Mouse (Mus musculus): ENCODE results near the gene Pole2. TPM values are rescaled to one million over a fixed set of nuclear protein-coding genes. Genes with fewer than 3 reads are reported as not detected.

Pole2 gene
- polyA plus RNA-seq, 1 experiment: 10.2 TPM

DNA sequence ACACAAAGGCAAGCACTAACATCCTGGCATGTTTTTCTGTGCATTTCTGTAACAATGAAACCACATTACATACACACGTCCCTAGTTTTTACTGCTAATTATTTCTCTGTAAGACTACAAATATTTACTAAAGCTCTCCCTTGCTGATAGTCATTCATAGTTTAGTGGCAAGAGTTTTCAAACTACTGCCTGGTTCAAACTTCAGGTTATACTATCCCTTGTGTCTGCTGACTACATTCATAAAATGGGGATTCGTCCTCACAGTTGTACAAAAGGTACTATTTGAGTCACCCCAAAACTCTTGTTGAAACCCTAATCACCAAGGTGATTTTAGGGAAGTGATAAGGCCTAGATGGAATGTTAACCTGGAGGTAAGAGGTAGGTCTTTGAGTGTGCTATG is 72.1 kb downstream of the Pole2 start:
- TF ChIP-seq POLR2A (IDR thresholded peaks at IDR 0.05; ENCODE audit: borderline replicate concordance, low read depth, low read length): no peak
- no peak for TF ChIP-seq CTCF (IDR thresholded peaks at IDR 0.05; ENCODE audit: low read depth, low read length)
- peaks cover 6% of the 10 kb centered on the region for H3K4me1 ChIP-seq (ENCODE audit: control insufficient read depth, insufficient read depth, low read length)
- no peak overlapping the region for H3K4me3 ChIP-seq (ENCODE audit: insufficient read depth, low read length)
- H3K27ac ChIP-seq (ENCODE audit: insufficient read depth, low read depth, low read length): no peak overlapping the region

Other genes with a start within 250 kb of the Pole2 start
- gene Rps29, start 69.0 kb downstream of the Pole2 start, polyA plus RNA-seq (2012; ENCODE audit: insufficient read depth, insufficient read length, missing spikeins): 1,903 and 2,167 TPM in 2 replicates
- gene Lrr1, start 59.4 kb downstream of the Pole2 start, polyA plus RNA-seq (2012; ENCODE audit: insufficient read depth, insufficient read length, missing spikeins): 5.7 and 6.3 TPM in 2 replicates
- 390 and 430 TPM in 2 replicates for gene Rpl36al, start 44.1 kb downstream of the Pole2 start, polyA plus RNA-seq (2012; ENCODE audit: insufficient read depth, insufficient read length, missing spikeins)
- gene Mgat2, start 44.0 kb downstream of the Pole2 start, polyA plus RNA-seq (2012; ENCODE audit: insufficient read depth, insufficient read length, missing spikeins): 58.3 and 60.4 TPM in 2 replicates
- 3.6 and 4.5 TPM in 2 replicates for gene Gm49383, start 31.1 kb downstream of the Pole2 start, polyA plus RNA-seq (2012; ENCODE audit: insufficient read depth, insufficient read length, missing spikeins)
- 1.6 and 2.1 TPM in 2 replicates for gene Dnaaf2, start 29.8 kb downstream of the Pole2 start, polyA plus RNA-seq (2012; ENCODE audit: insufficient read depth, insufficient read length, missing spikeins)
- 10.5 and 10.6 TPM in 2 replicates for gene Gm49384, start 23.9 kb downstream of the Pole2 start, polyA plus RNA-seq (2012; ENCODE audit: insufficient read depth, insufficient read length, missing spikeins)
- 5.1 and 6.1 TPM in 2 replicates for gene Klhdc1, start 13.0 kb upstream of the Pole2 start, polyA plus RNA-seq (2012; ENCODE audit: insufficient read depth, insufficient read length, missing spikeins)
- gene Klhdc2, start 68.5 kb upstream of the Pole2 start, polyA plus RNA-seq (2012; ENCODE audit: insufficient read depth, insufficient read length, missing spikeins): 17.3 and 19.3 TPM in 2 replicates
- gene Nemf, start 129.0 kb upstream of the Pole2 start, polyA plus RNA-seq (2012; ENCODE audit: insufficient read depth, insufficient read length, missing spikeins): 52.9 and 57.9 TPM in 2 replicates
- gene Arf6, start 144.0 kb upstream of the Pole2 start, polyA plus RNA-seq (2012; ENCODE audit: insufficient read depth, insufficient read length, missing spikeins): 162 and 174 TPM in 2 replicates
- gene Gm9887, start 144.3 kb upstream of the Pole2 start, polyA plus RNA-seq (2012; ENCODE audit: insufficient read depth, insufficient read length, missing spikeins): not detected in 2 replicates